Mouse (Mus musculus): ENCODE measurements around the gene Lhfpl1.

Gene Lhfpl1

GRCm38 (mm10) chrX:145348377-145349203, at the start of gene Lhfpl1:
Gene Lhfpl1 (minus strand): TSS chrX:145349089.
- no peak for DNase-seq (ENCODE audit: low read depth, low spot score)

- DNase-seq (ENCODE audit: low read depth, low spot score): no peak
Measured at GRCm38 (mm10) chrX:145371839-145372238, 22.9 kb upstream of the Lhfpl1 start.

GRCm38 (mm10) chrX:145362527-145362926, 13.6 kb upstream of the Lhfpl1 start:
- DNase-seq (ENCODE audit: low read depth, low spot score): no peak

GRCm38 (mm10) chrX:145342402-145342801, 6.5 kb downstream of the Lhfpl1 start:
- no peak for DNase-seq (ENCODE audit: low read depth, low spot score)

- DNase-seq (ENCODE audit: low read depth, low spot score): no peak
Measured at GRCm38 (mm10) chrX:145336141-145336540, 12.7 kb downstream of the Lhfpl1 start.

- peak; percentile 31 for DNase-seq (ENCODE audit: low read depth, low spot score)
Measured at GRCm38 (mm10) chrX:145308555-145308954, 40.3 kb downstream of the Lhfpl1 start.

- peak; percentile 52 for DNase-seq (ENCODE audit: low read depth, low spot score)
Measured at GRCm38 (mm10) chrX:145307174-145307573, 41.7 kb downstream of the Lhfpl1 start.

GRCm38 (mm10) chrX:145300232-145300631, 48.7 kb downstream of the Lhfpl1 start:
- peak; percentile 74 for DNase-seq (ENCODE audit: low read depth, low spot score)

- no peak for DNase-seq (ENCODE audit: low read depth, low spot score)
Measured at GRCm38 (mm10) chrX:145272209-145272608, 76.7 kb downstream of the Lhfpl1 start.

GRCm38 (mm10) chrX:145271768-145272167, 77.1 kb downstream of the Lhfpl1 start:
- DNase-seq (ENCODE audit: low read depth, low spot score): no peak

- DNase-seq (ENCODE audit: low read depth, low spot score): no peak
Measured at GRCm38 (mm10) chrX:145261803-145262202, 87.1 kb downstream of the Lhfpl1 start.

All from ZHBTc4 (cell line).